Mouse (Mus musculus) heart, postnatal 10 days (tissue): ENCODE measurements around the gene Slc8b1. TPM values are rescaled to one million over a fixed set of nuclear protein-coding genes. Genes with fewer than 3 reads are reported as not detected.

Experiments used
- DNase-seq, 2 experiments: peaks; one replicate each; pipeline ENCODE4 v3.0.0; 2021
- intact Hi-C: fragments of 180-260 bp; cut with DNase I; formaldehyde crosslinking; loops from one replicate; pipeline ENCODE4 v1.15.1; 2025
- total RNA-seq, 2 experiments: library from RNA; stranded (reverse); gene quantifications; 2 replicates each; pipeline ENCODE4 v1.2.3; 2021

Slc8b1 gene
- 10 to 100 TPM in 1 of 2 experiments, 1 to 10 TPM in 1; 8.3 to 12.6 TPM for total RNA-seq

DNA sequence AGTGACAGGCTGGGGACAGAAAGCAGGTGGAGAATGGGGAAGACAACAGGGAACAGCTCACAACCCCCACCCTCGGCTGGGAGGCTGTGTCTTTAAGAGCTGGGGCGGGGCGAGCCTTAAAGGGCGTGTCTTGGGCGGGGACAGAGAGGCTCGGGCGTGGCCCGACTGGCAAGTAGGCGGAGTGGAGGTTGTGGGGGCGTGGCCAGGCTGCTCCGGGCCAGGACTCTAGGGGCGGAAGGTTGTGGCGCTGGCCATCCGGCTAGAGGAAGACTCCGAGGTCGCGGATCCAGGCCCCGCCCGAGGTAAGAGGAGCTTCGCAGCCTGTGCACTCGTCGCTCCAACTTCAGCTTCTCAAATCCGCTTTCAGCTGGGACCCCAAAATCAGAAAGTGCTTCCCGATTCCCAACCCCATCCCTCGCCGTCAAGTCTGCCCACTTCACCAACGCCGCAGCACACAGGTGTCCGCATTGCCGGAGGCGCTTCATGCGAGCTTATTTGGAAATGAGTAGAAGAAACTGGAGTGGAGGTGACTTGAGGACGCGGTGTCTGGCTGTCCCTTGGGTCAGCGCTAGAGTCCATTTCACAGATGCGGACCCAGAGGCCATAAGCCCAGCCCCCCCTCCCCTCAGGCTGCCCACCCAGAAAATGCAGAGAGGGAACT lies at the start of gene Slc8b1:
Slc8b1 (plus strand) TSS at position 187 of the 661 bp plus-strand sequence.
- peak; percentile 96 to 98 for DNase-seq
- intact Hi-C loops: no loop called here

DNA sequence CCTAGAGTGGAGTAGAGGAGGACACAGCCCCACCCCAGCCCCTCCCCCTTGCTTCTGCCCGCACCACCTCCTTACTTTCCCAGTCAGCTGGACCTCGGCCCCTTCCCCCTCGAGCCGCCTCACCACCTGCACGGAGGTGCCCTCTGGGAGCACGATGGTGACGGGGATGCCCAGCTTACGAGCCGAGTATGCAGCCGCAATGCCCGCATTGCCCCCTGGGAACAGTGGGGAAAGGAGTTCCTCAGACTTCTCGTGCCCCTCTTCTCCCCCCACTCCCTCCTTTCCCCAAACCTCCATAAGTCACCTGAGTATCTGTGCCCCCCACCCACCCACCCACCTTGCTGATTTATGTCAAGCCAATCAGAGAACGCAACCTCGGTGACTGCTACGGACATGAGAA lies 49.1 kb upstream of the Slc8b1 start:
- no peak for DNase-seq
- intact Hi-C loops: no loop called here

- no peak for DNase-seq
- intact Hi-C loops: no loop called here
Observed at GRCm38 (mm10) chr5:120464321-120464720, 46.6 kb upstream of the Slc8b1 start.

DNA sequence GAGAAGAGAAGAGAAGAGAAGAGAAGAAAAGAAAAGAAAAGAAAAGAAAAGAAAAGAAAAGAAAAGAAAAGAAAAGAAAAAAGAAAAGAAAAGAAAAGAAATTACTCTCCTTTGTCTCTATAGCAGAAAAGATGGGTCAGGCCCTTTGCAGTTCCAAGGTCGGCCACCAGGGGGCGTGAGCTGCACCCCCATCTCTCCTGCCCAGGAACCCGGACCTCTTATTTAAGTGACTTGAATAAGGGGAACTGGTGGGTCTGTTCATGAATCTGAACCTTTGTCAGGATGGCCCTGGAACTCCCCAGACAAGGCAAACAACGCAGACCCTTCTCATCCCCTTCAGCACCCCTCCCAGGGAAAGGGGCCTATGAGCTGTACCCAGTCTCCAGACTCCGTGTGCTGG lies 45.9 kb upstream of the Slc8b1 start:
- DNase-seq: peak; percentile 23 to 57
- intact Hi-C loops: no loop called here

DNA sequence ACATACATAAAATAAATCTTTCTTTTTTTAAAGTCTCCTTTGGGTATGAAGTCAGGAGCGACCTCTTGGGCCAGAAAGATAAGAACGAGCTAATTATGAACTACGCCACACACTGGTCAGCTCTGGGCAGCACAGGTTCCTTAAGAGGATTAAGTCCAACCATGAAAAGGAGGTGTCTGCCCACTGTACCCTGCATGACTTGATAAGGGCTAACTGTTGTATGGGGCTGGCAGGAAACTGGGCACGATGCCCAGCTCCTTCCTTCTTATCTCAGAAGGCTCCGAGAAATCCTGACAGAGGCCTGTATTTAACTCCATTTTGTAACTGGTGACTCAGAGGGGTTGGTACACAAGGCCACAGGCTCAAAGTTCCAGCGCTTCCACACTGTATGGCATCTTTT lies 45.1 kb upstream of the Slc8b1 start:
- DNase-seq: peak; percentile 64 to 83
- intact Hi-C loops: no loop called here

DNA sequence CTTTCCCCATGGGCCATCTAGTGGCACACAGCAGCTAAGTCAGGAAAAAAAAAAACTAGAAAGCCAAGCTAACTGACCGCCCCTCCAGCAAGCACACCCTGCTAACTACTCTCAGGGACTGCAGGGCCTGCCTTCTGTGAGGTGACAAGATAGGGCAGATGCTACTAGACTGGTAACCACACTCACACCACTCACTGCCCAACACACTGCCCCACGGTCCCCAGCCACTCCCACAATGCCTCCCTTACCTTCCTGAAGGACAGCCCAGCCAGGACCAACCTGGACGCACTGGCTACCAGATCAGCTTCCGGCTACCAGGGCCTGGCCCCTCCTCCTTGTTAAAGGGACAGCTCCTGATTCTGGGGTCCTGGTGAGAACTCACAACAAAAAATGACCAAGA lies 43.9 kb upstream of the Slc8b1 start:
- peak; percentile 51 to 55 for DNase-seq
- intact Hi-C loops: no loop called here

GRCm38 (mm10) chr5:120468336-120468735 lies 42.6 kb upstream of the Slc8b1 start:
- intact Hi-C loops: no loop called here

GRCm38 (mm10) chr5:120468830-120469229 lies 42.1 kb upstream of the Slc8b1 start:
- no peak for DNase-seq
- intact Hi-C loops: no loop called here

More at GRCm38 (mm10) chr5:120468336-120468735, 42.6 kb upstream of the Slc8b1 start:
- no peak for DNase-seq

DNA sequence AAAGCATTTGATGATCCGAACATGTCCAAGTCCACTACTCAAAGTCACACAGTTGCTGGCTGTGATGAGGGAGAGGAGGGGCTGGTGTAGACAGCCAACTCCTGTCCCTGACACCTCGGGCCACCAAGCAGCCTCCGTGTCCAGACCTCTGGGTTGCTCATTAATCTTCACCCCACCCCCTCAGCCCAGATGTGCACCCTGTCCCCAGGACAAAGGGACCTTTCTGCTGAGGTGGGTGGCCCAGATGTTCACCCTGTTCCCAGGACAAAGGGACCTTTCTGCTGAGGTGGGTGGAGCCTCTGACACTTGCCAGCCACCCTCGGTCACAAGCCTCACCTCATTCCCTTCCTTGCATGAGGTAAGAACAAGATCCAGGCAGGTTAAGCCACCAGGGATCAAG lies 39.4 kb upstream of the Slc8b1 start:
- intact Hi-C loops: no loop called here
- DNase-seq: no peak

- intact Hi-C loops: no loop called here
- no peak for DNase-seq
Observed at GRCm38 (mm10) chr5:120472770-120473169, 38.2 kb upstream of the Slc8b1 start, which contains the start of gene Sdsl. Gene Sdsl, minus strand, starts transcription at chr5:120472810.

- no peak for DNase-seq
- intact Hi-C loops: no loop called here
Observed at GRCm38 (mm10) chr5:120473361-120473760, 37.6 kb upstream of the Slc8b1 start.

DNA sequence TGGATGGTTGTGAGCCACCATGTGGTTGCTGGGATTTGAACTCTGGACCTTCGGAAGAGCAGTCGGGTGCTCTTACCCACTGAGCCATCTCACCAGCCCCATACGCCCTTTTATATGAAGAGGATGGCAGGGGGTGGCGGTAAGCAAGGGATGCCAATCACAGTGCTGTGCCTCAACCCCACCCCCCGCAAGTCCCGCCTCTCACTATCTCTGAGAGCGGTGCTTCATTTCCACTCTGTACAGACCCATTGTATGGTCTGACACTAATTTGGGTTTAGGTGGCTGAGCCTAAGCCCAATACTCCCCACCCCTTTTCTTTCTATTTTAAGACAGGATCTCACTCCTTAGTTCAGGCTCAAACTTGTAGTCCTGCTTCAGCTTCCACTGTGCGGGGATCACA lies 35.1 kb upstream of the Slc8b1 start:
- intact Hi-C loops: no loop called here
- no peak for DNase-seq

GRCm38 (mm10) chr5:120476296-120476695 lies 34.7 kb upstream of the Slc8b1 start, which contains the start of gene Sds:
Gene Sds, plus strand, starts transcription at chr5:120476526.
- intact Hi-C loops: no loop called here
- no peak for DNase-seq

DNA sequence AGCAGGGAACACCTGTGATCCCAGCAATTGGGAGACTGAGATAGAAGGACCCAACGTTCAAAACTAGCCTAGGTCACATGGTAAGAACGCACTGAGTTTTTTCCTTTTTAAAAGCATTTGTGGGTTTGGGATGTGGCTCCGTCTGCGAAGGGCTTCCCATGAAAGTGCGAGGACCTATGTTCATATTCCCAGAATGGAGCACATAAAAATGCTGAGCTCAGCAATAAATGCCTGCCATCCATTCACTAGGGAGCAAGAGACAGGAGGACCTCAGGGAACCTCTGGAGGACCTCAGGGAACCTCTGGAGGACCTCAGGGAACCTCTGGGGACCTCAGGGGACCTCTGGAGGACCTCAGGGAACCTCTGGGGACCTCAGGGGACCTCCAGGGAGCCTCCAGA lies 33.0 kb upstream of the Slc8b1 start:
- intact Hi-C loops: no loop called here
- no peak for DNase-seq

DNA sequence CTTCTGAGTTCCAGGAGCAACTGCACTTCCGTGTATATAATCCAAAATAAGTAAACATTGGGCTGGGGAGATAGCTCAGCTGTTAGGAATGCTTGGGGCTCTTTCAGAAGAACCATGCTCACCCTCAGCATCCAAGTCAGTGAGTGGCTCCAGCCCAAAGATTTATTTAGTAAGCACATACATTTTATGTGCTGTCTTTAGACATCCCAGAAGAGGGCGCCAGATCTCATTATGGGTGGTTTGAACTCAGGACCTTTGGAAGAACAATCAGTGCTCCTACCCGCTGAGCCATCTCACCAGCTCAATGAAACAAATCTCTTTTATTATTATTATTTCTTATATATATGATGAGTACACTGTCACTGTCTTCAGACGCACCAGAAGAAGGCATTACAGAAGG lies 31.4 kb upstream of the Slc8b1 start:
- intact Hi-C loops: no loop called here
- DNase-seq: no peak

GRCm38 (mm10) chr5:120481205-120481604 lies 29.8 kb upstream of the Slc8b1 start:
- DNase-seq: no peak
- intact Hi-C loops: no loop called here

- intact Hi-C loops: no loop called here
- DNase-seq: no peak
Observed at GRCm38 (mm10) chr5:120483399-120483798, 27.6 kb upstream of the Slc8b1 start.

DNA sequence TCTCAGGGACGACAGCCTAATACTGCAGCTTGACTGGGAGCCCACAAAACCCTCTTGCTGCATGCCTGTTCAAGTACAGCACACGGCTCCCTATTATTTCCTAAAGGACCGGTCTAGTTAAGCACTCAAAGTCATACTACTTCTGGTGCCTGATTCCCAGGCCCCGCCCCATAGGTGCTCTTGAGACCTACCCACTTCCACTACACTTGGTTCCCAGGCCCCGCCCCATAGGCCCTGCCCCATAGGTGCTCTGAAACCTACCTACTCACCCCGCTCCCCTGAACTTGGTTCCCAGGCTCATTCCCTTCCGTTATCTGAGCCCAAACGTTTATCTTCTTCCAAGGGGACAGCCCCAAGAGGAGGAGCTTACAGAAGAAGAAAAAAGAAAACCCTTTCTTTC lies 23.1 kb upstream of the Slc8b1 start:
- intact Hi-C loops: no loop called here
- DNase-seq: no peak

DNA sequence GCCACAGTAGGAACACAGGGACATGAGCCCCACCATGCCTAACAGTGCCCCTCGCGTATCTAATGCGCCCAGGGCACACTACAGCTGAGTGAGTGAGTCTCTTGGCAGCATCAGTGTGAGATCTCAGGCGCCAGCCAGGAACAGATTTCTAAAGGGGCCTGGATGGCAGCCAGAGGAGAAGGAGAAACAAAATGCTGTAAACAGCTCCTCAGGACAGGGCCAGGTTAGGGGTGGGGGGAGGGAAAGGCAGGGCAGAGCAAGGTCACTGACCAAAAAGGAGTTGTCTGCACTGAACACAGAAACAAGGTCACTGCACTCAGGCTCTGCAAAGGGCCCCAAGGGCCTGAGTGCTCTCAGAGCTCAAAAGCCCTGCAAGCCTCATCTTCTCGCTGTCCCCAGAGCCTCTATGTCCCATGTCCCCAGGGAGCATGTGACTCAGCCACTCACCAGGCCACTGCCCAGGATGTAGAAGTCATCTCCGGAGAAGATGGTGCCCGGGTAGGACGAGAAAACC lies 20.2 kb upstream of the Slc8b1 start:
- DNase-seq: peak; percentile 56 to 61
- intact Hi-C loops: no loop called here

DNA sequence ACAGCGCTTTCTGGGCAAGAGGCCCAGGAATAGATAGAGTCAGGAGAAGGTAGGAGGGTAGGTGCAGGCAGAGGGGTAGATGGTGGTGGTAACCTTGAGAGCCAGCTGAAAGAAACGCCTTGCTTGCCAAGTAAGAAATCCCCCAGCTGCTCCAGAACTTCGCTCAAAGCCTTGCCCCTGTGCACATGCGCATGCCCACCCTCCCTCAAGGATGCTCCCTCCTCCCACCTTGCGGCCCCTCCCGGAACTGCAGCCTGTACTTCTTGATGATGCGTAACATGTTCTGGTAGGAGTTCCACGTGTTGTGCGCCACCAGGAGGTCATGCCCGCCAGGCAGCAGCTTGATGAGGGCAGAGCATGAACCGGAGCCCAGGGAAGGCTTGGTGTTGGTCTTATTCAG lies 18.5 kb upstream of the Slc8b1 start:
- DNase-seq: no peak
- intact Hi-C loops: no loop called here

- intact Hi-C loops: no loop called here
- DNase-seq: no peak
Observed at GRCm38 (mm10) chr5:120493440-120493839, 17.5 kb upstream of the Slc8b1 start.

DNA sequence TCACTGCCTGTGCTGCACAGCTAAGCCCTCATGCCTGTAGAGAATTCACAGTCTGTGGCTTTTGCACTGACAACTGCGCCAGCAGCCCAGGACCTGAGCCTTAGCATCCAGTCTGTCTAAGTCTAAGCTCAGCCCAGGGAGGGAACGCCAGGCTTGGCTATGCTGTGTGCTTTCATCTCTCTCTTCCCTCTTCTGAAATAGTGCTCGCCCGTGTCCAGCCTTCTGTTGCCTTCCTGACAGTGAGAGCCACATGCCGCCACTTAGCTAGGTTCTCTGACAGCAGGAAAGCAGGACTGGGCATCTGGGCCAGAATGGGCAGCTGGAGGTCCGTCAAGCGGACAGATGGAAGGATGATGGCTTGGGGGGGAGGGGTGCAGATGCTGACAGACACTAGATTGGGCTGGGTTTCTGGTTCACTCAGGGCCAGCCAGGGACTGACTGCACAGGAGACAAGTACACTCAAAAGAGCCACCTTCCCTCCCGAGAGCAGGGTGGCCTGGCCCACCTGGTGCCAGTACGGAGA lies 17.0 kb upstream of the Slc8b1 start:
- DNase-seq: no peak

More for the DNA sequence above, 17.0 kb upstream of the Slc8b1 start:
- intact Hi-C loops: no loop called here
